Mouse (Mus musculus) neural tube, embryonic 12.5 days (tissue): ENCODE results near the gene Sgtb. TPM values are rescaled to one million over a fixed set of nuclear protein-coding genes. Genes with fewer than 3 reads are reported as not detected.
A peak's percentile ranks its signal among the peaks of the same experiment; 100 is the strongest.

Experiments used
- ATAC-seq: fragments of 200-750 bp; cut with Nextera tagmentation; 2 replicates; pipeline ENCODE4 v1.8.0; 2017; ENCODE audit warnings: low read depth, mild to moderate bottlenecking, moderate TSS enrichment, moderate library complexity; ENCODE audit not compliant: low FRiP score
- H3K27ac ChIP-seq: fragments of 300-500 bp; sonication (generic); 2 replicates; pipeline ENCODE4 v1.5.1; 2016
- H3K27me3 ChIP-seq: fragments of 300-500 bp; sonication (generic); replicated peaks from 2 replicates; pipeline ENCODE4 v1.6.1; 2016; ENCODE audit warnings: mild to moderate bottlenecking
- H3K36me3 ChIP-seq: fragments of 300-500 bp; sonication (generic); 2 replicates; pipeline ENCODE4 v1.6.1; 2016; ENCODE audit warnings: mild to moderate bottlenecking
- H3K4me1 ChIP-seq: fragments of 300-500 bp; sonication (generic); 2 replicates; pipeline ENCODE4 v1.6.1; 2016
- H3K4me2 ChIP-seq: fragments of 300-500 bp; sonication (generic); replicated peaks from 2 replicates; pipeline ENCODE4 v1.6.1; 2016; ENCODE audit warnings: mild to moderate bottlenecking
- H3K4me3 ChIP-seq: fragments of 300-500 bp; sonication (generic); 2 replicates; pipeline ENCODE4 v1.5.1; 2016
- H3K9ac ChIP-seq: fragments of 300-500 bp; sonication (generic); 2 replicates; pipeline ENCODE4 v1.6.1; 2016; ENCODE audit warnings: mild to moderate bottlenecking
- H3K9me3 ChIP-seq: fragments of 300-500 bp; sonication (generic); 2 replicates; pipeline ENCODE4 v1.6.1; 2016; ENCODE audit warnings: mild to moderate bottlenecking
- WGBS: fragments of 180-500 bp; shearing (Covaris S2); methylation state at CpG from one replicate; pipeline ENCODE4 v1.1.7; 2016; 5-methylcytosine and 5-hydroxymethylcytosine counted together
- polyA plus RNA-seq: library from polyadenylated mRNA; unstranded; fragments of >200 nt; fragmentation: Nextera tagmentation; extraction: Ambion mirVana; gene quantifications from 2 replicates; pipeline ENCODE4 v1.2.1, GENCODE M21; 2016

The Sgtb gene
- polyA plus RNA-seq, 1 experiment from 2014 or later, result 26.4 TPM

DNA sequence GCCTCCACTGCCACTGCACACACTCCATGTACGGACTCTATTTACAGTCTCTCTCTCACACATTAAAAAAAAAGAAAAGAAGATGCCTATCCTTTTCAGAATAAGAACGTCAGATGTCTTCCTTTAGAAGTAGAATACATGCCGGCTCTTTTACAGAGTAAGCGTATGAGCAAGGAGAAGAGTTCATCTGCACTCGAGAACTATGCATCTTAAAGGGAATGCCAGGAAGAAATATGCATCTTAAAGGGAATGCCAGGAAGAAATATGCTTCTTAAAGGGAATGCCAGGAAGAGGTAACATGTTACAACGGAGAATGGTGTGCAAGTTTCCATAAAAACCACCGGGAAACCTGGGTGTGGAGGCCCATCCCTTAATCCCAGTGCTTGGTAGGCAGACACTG, 45.6 kb downstream of the Sgtb start:
- Histone ChIP-seq H3K36me3 (peaks cover 42% of the 10 kb centered on the region), H3K27ac (no peak overlapping the region), H3K4me1 (no peaks in the 10 kb centered on the region), H3K9ac (no peak overlapping the region), H3K9me3 (no peaks in the 10 kb centered on the region), H3K4me2 (no peak overlapping the region), H3K4me3 (no peak overlapping the region), H3K27me3 (no peaks in the 10 kb centered on the region)
- 91% methylated on average over 7 of the region's 7 CpGs for WGBS
- ATAC-seq, result no peak

DNA sequence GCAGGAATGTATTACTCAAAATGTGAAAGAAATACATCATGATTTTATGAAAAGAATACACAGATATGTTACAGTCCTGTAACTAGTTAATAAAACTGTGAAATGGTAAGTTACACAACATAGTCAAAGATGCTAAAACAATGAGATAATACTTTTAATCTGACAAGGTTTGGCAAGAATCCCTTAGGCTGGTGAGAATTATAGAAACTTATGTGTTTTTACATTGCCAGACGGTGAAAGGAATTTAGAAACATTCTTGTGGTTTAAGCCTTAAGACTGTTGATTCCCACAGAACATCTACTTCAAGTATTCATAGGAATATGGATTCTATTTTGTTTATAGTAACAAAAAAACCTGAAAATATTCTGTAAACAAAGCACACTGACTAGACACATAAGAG, 46.1 kb downstream of the Sgtb start:
- Histone ChIP-seq H3K9ac (no peak overlapping the region), H3K4me2 (no peak overlapping the region), H3K36me3 (peaks cover 47% of the 10 kb centered on the region), H3K27me3 (no peaks in the 10 kb centered on the region), H3K4me1 (no peaks in the 10 kb centered on the region), H3K9me3 (no peaks in the 10 kb centered on the region), H3K27ac (no peak overlapping the region), H3K4me3 (no peak overlapping the region)
- ATAC-seq, result no peak
- 96% methylated on average over 1 of the region's 1 CpGs for WGBS

DNA sequence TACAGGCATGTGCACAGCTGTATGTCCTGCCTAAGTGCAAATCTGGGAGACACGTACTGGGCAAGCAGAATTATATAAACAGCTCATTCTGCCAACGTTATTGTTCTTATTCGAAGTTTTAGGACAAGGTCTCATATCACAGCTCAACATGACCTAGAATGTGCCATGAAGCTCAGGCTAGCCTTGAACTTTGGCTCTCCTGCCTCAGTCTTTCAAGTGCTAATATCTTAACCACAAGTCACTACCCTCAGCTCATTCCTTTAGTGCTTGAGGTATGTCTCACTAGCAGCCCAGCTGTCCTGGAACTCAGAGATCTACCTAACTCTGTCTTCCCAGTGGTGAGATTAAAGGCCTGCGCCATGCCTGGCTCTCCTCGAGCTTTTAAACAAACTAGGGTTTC, 62.2 kb downstream of the Sgtb start:
- Histone ChIP-seq H3K9ac (no peak overlapping the region), H3K9me3 (peaks cover 5% of the 10 kb centered on the region; the same call in 1 of the 2 replicates), H3K4me3 (no peak overlapping the region), H3K4me1 (peaks cover 3% of the 10 kb centered on the region; the same call in 1 of the 2 replicates), H3K36me3 (peaks cover 25% of the 10 kb centered on the region), H3K27me3 (no peaks in the 10 kb centered on the region), H3K4me2 (no peak overlapping the region), H3K27ac (no peak overlapping the region)
- ATAC-seq, result no peak
- 92% methylated on average over 5 of the region's 5 CpGs for WGBS

DNA sequence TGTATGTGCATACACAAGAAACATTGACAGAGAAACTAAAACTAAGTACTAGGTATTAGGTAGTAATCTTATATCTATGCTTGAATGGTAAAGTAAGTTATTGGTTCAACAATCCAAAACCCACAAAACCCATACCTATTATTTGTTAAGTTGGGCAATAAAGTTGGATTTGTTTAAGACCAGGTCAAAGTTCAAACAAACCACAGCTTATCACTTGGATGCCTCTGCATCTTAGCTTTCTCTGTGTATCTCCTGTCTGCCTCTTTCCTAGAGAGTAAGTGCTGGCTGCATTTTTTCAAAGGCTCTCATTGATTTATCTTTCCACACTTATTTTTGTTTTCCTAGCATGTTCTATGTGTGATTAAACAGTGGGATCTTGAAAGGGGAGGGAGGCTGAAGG, 63.0 kb downstream of the Sgtb start:
- H3K4me3 ChIP-seq, result no peak overlapping the region
- no peak for ATAC-seq
- H3K27ac ChIP-seq, result no peak overlapping the region
- H3K36me3 ChIP-seq, result peaks cover 18% of the 10 kb centered on the region
- no peaks in the 10 kb centered on the region for H3K27me3 ChIP-seq
- peaks cover 7% of the 10 kb centered on the region; the same call in 1 of the 2 replicates for H3K4me1 ChIP-seq
- H3K4me2 ChIP-seq, result no peak overlapping the region
- peaks cover 5% of the 10 kb centered on the region; the same call in 1 of the 2 replicates for H3K9me3 ChIP-seq
- H3K9ac ChIP-seq, result no peak overlapping the region

DNA sequence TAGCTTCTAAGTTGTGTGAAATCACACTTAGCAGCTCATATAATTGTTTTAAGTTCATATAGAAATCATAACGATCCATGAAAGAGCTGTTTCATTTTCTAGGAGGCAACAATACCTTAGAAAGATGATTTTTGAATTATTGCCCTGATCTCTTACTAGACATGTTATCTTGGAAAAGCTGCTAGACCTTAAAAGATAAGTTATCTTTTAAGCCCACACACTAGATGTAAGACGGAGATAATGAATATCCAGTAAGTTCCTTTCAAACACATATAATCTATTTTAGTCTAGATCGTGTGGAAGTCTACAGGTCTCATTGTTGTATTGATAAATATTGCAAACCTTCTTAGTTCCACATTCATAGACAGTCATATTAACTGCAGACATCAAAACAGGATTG, 67.3 kb downstream of the Sgtb start:
- Histone ChIP-seq H3K4me1 (peaks cover 11% of the 10 kb centered on the region; the same call in 1 of the 2 replicates), H3K27me3 (no peaks in the 10 kb centered on the region), H3K36me3 (peaks cover 4% of the 10 kb centered on the region; the same call in 1 of the 2 replicates), H3K4me2 (peak overlapping the region; percentile 79), H3K9ac (0 out of 2 replicates have a peak overlapping the region, but pooled peaks have one; percentile 26), H3K27ac (no peak overlapping the region), H3K9me3 (no peaks in the 10 kb centered on the region), H3K4me3 (peak overlapping the region; percentile 25; the same call in 1 of the 2 replicates)
- 80% methylated on average over 3 of the region's 3 CpGs for WGBS
- no peak for ATAC-seq

DNA sequence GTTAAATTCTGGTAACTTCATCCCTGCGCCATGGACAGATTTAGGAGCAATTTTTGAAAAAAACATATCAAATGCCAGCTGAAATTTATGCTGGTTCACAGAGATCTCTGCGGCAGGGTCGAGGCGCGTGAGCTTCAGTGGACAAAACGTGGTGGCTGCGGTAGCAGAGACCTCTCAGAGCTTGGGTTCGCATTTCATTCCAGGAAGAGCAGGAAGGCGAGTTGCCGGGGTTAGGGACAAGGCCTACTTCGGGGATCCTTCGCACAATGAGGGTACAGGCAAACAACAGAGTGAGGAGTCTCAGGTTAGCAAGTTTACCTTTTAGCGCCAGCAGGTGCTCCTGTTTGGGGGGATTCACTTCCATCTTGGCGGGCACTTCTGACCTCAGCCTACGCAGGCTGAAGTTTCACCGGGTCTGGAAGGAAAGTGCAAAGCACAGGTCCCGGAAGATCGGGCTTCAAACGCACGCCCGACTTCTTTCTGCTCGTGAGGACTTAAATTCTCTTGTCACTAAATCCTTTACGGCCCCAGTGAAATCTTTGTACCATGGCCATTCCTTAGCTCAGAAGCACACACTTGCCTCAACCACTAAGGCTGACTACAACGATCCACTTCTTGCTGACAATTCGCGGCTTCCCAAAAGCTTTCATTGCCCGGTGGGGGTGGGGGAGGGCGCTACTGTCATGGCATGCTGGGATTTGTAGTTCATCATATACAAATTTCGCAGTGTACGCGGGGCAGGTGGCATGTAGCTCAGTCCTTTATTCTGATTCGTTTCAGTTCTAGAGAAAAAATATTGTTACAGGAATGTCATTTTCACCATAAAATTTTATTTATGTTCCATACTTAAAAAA, 68.5 kb downstream of the Sgtb start, which contains the start of gene Trappc13:
Trappc13 (minus strand) TSS at position 674 of the 854 bp plus-strand sequence.
- no peaks in the 10 kb centered on the region for H3K27me3 ChIP-seq
- peak; percentile 91 for ATAC-seq
- H3K9me3 ChIP-seq, result no peaks in the 10 kb centered on the region
- peaks cover 11% of the 10 kb centered on the region; the same call in 1 of the 2 replicates for H3K4me1 ChIP-seq
- H3K36me3 ChIP-seq, result peaks cover 4% of the 10 kb centered on the region; the same call in 1 of the 2 replicates
- H3K4me2 ChIP-seq, result peak within 1 kb of the TSS; percentile 79
- H3K4me3 ChIP-seq, result peak within 1 kb of the TSS; percentile 84
- H3K9ac ChIP-seq, result peak within 1 kb of the TSS; percentile 79
- WGBS, result under 1% methylated on average over 32 of the region's 32 CpGs
- peak within 1 kb of the TSS; percentile 62; the same call in 1 of the 2 replicates for H3K27ac ChIP-seq

DNA sequence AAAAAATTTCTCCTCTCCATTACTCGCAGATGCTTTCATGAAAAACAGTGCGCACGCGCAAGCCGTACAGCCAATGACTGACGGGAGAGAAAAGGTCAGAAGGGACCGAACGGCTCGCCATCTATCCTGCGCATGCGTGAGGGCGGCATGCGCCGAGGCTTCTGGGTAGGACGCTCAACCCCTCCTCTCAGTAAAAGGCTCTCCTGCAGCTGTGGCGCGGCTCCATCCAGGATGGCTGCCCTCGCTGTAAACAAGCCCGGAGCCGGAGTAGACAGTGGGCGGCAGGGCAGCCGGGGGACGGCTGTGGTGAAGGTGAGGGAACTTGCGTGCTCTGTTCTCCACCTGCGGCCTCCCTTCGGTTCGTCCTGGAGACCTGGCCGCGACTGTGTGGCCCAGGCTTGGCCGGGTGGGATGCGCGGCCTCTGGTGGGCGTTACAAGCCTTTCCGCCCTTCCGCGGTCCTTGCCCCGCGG, 69.1 kb downstream of the Sgtb start, which contains the start of gene Trim23:
Trim23 (plus strand) TSS at position 148 of the 472 bp plus-strand sequence.
- H3K27me3 ChIP-seq, result no peaks in the 10 kb centered on the region
- under 1% methylated on average over 38 of the region's 38 CpGs for WGBS

DNA sequence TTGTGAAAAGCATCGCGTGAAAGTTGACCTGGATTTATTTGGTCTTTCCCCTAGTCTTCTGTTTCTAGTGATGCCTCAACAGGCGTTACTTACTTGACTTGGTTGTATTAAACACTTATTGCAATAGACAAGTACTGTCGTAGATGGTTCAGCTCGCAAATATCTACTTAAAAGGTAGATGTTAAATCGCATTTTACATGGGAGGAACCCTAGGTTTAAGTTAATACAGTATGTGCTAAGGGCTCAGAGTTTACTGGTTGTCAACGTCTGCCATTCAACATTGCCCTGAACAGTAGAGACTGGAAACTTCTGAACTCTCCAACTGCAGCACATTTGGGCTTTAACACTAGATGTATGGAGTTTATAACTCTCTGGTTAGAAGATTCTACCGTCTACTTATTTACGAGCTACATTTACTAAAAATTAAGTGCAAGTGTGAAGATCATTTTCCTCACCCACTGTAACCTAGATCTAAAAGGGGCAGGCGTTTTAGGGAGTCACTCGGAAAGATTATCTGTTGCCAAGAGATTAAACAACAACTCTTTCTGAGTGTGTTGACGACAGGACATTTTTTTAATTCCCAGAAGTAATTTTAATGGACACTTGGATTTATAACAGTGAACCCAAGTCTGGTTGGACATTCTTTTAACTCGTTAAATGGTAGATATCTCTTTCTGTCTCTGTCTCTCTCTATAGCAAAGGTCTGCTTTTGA, 69.8 kb downstream of the Sgtb start:
- Histone ChIP-seq H3K36me3 (peaks cover 9% of the 10 kb centered on the region; the same call in 1 of the 2 replicates), H3K4me3 (peak overlapping the region; percentile 84), H3K9me3 (no peaks in the 10 kb centered on the region), H3K4me1 (peaks cover 11% of the 10 kb centered on the region; the same call in 1 of the 2 replicates), H3K27ac (no peak overlapping the region), H3K9ac (peak overlapping the region; percentile 79), H3K27me3 (no peaks in the 10 kb centered on the region), H3K4me2 (peak overlapping the region; percentile 72)
- ATAC-seq, result no peak
- 27% methylated on average over 13 of the region's 13 CpGs for WGBS

More for the DNA sequence above, 69.1 kb downstream of the Sgtb start, which contains the start of gene Trim23:
- peaks cover 11% of the 10 kb centered on the region; the same call in 1 of the 2 replicates for H3K4me1 ChIP-seq
- peak within 1 kb of the TSS; percentile 79 for H3K4me2 ChIP-seq
- peak within 1 kb of the TSS; percentile 79 for H3K9ac ChIP-seq
- peak; percentile 99 for ATAC-seq
- H3K9me3 ChIP-seq, result no peaks in the 10 kb centered on the region
- peaks cover 6% of the 10 kb centered on the region; the same call in 1 of the 2 replicates for H3K36me3 ChIP-seq
- H3K27ac ChIP-seq, result peak within 1 kb of the TSS; percentile 62; the same call in 1 of the 2 replicates
- peak within 1 kb of the TSS; percentile 84 for H3K4me3 ChIP-seq

DNA sequence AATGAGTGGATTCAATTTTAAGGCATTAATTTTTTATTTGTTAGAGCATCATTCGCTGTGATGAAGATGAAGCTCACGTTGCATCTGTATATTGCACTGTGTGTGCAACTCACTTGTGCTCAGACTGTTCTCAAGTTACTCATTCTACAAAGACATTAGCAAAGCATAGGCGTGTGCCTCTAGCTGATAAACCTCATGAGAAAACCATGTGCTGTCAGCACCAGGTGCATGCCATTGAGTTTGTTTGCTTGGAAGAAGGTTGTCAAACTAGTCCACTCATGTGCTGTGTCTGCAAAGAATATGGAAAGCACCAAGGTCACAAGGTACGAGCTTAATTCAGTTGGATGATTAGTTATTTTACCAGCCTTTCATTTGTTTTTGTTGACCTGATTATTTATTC, 77.8 kb downstream of the Sgtb start:
- no peaks in the 10 kb centered on the region for H3K27me3 ChIP-seq
- no peak overlapping the region for H3K4me3 ChIP-seq
- WGBS, result 93% methylated on average over 4 of the region's 4 CpGs
- H3K9ac ChIP-seq, result no peak overlapping the region
- H3K4me1 ChIP-seq, result no peaks in the 10 kb centered on the region
- H3K27ac ChIP-seq, result no peak overlapping the region
- no peak overlapping the region for H3K4me2 ChIP-seq
- ATAC-seq, result no peak
- peaks cover 29% of the 10 kb centered on the region for H3K36me3 ChIP-seq
- H3K9me3 ChIP-seq, result no peaks in the 10 kb centered on the region
